Mouse (Mus musculus) frontal cortex, adult 2 months (tissue): Measurements from ENCODE around the gene Alox12e. TPM values are rescaled to one million over a fixed set of nuclear protein-coding genes. Genes with fewer than 3 reads are reported as not detected.
"Not testable (repeated sequence)": the region's sequence is repeated elsewhere in the genome, so short reads cannot be mapped to it uniquely, and the experiment has no call there.

Experiments used
- DNase-seq, 2 experiments: peaks; one replicate each; pipeline ENCODE4 v3.0.0; 2022; ENCODE audit warnings: low spot score in 1 of 2; ENCODE audit errors: extremely low spot score in 1 of 2
- polyA plus RNA-seq: library from polyadenylated mRNA; depleted of rRNA; stranded (reverse); fragments of >200 nt; gene quantifications from 2 replicates; pipeline ENCODE4 v1.2.3, GENCODE M21; 2012; rRNA removed

Gene Alox12e
- polyA plus RNA-seq = 0.13 and 0.24 TPM in 2 replicates

DNA sequence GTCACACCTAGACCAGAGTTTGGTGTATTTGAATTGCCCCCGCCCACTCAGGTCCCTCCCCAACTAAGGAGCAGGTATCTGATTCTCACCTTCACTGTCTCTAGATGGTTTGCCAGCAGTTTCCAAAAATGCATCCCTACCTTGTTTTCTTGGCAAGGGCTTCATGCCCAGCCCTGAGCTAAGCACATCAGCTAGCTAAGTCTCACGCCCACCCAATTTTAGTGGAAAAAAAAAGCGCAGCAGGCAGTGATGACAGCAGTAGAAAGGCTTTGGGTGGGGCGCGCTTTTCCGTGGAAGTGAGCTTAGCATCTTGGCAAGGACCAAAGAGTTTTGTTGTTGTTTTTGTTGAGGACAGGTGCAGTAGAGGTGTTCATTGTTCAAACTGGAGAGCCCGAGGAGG is at the start of gene Alox12e:
Gene Alox12e (minus strand): TSS at position 101 of the 400 bp plus-strand sequence.
- peak in 1 of 2 experiments; percentile 20 for DNase-seq

DNA sequence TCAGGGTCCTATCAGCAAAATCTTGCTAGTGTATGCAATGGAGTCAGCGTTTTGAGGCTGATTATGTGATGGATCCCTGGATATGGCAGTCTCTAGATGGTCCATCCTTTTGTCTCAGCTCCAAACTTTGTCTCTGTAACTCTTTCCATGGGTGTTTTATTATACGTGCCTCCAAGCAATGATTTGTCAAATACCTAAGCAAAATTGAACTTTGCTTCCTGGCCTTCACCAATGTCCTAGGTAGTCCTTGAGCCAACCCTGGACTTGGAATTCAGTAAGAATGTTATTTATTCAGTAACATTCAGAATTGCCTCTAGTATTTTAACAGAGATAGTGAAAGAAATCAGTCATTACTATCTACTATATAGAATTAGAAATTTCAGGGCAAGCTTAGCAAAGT is 46.2 kb upstream of the Alox12e start:
- DNase-seq = not testable (repeated sequence)

DNA sequence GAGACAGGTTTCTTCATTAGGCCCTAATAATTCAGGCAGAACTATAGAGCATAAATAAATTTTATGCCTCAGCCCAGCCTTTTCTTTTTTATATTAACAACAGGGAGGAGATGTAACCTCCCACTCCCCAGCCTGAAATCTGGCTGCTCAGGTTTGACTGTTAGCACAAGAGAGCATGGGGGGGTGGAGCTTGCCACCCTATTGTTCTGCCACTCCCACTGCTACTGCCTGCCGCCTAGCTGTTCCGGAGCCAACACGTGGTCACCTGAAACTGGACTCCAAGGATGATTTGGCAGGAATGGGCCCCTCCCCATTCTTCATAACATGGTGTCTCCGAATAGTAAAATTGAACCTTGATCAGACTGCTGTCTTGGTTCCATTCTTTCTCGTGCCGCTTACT is 45.3 kb upstream of the Alox12e start:
- not testable (repeated sequence) for DNase-seq

DNA sequence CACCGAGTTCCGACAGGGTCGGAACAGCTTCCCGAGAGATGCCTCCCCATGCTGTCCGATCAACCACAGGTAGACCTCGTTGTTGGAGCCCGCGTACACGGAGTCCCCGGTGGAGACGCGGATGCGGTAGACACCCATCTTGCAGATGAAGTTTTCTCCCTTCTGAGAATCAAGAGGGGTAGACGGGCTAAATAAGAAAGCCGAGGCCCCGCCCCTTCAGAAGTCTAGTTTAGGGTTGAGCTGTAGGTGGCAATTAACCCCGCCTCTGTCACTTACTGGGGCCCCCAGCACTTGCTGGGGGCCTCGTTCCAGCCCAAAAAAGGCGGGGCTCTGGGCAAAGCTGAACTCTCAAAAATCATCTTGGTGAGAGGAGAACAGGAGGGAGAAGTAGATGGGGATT is 29.4 kb upstream of the Alox12e start, which contains the start of gene Alox15:
Gene Alox15 (minus strand): TSS at position 164 of the 400 bp plus-strand sequence.
- DNase-seq = no peak

DNA sequence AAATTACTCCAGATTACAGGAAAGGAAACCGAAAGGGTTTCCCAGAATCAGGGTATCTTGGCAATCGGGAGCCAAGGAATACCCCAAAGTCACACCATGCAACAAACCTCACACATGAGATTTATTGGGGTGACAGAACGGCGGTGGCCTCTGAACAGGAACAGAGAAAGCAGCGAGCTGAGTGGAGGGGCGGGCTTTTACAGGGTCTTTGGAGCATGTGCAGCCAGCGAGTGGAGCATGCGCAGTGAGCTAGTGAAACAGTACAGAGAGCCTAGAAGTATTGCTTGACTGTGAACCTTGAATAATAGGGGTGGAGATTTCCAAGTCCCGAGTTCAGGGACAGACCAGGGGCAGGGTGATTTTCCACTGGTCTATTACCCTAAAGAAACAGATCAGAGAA is 26.2 kb upstream of the Alox12e start:
- DNase-seq = no peak

DNA sequence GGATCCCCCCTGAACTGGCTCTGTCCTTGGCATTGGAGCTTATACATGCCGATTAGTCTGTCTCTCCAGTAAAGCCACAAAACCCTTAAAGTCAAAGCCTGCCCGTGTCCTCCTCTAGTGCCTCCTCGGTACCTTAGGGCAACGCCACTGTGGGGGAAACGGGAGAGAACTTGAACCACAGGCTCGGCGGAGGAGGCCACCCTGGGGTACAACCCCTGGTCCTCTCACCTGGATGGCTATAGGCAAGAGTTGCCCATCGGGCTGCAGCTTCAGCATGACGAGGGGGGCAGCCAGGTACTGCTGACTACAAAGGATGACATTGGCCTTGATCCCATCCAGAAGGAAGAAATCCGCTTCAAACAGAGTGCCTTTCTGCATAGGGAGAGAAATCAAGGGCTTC is 25.4 kb upstream of the Alox12e start:
- no peak for DNase-seq

DNA sequence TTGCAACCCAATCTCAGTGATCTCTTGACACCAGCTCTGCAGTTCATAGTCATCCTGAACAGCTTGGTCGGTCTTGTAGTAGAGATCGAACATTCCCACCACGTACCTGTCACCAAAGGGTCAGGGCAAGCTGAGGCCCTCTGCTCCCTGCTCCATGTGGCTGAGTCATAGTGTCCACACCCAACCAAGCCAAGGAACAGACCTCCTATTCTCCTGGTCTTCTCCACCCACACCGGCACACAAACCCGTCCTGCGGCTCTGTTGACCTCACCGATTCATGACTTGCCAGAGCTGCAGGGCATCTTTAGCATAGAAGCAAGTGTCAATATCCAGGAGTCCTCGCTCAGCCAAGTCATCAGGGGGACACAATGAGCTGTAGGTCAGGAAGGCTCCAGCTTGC is 23.1 kb upstream of the Alox12e start:
- DNase-seq = no peak

DNA sequence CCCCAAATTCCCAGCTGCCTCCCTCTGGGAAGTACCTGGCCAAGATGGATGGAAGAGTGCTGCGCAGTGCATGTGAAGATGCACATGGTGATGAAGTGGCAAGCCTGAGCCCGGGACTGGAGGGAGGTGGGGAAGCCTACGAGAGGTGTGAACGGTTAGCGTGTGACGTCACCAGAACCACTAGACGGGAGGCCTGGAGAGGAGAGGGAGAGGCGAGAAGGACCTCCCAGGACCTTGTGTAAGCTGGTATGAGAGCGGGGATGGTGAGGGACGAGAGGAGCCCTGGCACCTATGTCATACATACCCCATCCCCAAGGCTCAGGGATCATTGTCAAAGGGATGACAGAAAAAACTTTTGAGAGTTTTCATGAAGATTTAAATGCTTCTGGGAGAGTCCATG is 22.6 kb upstream of the Alox12e start:
- no peak for DNase-seq

DNA sequence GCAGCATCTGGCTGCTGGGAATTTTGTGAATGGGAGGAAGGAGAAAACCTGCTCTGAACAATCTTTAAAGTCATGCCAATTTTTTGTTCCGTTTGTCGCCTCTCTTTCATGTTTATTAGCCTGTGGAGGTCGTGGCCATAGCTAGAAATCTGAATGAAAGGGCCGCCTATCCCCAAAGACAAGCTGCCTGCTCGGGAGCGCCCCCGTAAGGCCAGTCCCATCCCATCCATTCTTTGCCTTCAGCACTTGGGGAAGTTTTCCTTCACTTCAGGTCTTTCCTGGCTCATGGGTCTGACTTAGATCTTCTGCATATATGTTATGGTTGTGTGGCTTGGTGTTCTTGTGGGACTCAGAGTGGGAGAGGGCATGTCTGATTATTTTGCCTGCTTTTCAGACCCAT is 17.1 kb upstream of the Alox12e start:
- DNase-seq = no peak

DNA sequence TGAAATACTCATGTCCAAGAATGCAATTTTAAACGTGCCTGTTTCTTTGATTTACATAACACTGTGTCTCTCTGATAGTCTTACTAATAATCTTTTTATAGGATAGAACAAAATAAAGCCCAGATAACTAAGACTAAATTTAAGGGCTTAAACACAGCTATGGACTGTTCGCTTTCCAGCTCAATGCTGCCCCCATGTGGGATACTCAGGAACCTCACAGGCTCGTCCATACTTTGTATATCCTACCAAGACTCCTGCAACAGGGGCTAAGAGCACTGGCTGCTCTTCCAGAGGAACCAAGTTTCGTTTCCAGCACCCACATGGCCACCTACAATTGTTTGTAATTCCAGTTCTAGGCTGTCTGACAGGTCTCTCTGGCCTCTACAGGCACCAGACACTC is 12.0 kb upstream of the Alox12e start:
- peak; percentile 4 to 82 for DNase-seq

DNA sequence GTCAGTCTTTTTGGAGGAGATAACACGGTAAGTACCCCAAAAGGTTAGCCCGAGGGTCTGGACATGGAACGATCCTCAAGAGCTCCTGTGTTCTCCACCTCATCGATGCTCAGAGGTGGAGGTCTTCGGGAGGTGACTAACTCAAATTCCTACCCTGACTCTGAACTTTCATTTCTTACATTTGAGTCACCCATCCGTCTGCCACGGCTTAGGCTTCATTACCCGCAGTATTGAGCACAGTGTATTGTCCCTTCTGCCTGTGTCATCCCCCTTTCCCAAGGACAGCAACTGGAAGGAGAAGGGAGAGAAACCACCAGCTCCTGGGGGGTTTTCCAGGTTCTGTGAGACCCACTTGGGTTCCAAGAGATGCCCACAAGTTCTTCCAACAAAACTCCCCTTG is 2.3 kb upstream of the Alox12e start:
- DNase-seq = no peak

DNA sequence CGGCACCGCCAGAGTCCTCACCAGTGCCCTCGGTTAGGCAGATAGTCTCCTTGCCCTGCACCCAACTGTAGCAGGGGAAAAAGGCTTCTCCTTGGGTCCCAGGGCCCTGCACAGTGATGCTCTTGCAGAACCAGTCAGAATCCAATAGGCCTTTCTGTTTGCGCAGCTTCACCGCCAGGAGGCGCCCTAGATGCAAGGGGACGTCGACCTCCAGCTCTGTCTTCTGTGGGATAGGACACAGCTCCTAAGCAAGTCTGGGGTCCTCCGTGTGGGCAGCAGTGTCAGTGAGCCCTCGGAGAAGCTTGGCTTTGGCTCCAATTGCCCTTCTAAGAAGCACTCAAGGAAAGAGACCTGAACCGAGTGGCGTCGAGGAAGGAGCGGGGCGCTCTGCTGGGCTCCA is 764 bp downstream of the Alox12e start:
- DNase-seq = peak in 1 of 2 experiments; percentile 35

DNA sequence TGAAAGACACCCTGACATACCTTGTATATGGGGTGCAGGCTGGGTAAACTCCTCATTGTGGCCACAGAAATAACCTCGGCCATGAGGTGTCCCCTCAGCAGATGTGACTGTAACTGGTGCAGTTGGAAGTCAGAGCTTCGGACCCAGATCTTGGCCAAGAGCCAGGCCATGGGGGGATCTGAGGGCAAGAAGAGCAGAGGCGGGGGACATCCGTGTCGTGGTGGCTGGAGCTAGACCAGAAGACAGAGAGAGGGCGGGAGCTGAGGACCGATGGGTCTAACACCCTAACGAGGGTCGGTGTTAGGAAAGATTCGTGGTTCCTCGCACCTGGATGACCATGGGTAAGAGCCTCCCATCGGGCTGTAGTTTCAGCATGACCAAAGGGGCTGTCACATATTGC is 2.8 kb downstream of the Alox12e start:
- DNase-seq = no peak

DNA sequence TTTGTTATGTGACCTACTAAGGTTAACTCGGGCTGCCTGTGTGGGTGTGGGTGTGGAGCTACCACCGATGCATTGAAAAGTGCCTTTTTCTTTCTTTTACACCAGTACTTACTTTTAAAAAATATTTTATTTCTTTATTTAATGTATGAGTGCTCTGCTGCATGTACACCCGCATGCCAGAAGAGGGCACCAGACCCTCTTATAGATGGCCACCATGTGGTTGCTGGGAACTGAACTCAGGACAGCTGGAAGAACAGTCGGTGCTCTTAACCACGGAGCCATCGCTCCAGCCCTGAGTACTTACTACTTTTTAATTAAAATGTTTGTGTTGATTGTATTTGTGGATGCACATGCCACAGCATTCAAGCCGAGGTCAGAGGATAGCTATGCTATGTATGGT is 8.6 kb downstream of the Alox12e start:
- DNase-seq = peak in 1 of 2 experiments; percentile 11

DNA sequence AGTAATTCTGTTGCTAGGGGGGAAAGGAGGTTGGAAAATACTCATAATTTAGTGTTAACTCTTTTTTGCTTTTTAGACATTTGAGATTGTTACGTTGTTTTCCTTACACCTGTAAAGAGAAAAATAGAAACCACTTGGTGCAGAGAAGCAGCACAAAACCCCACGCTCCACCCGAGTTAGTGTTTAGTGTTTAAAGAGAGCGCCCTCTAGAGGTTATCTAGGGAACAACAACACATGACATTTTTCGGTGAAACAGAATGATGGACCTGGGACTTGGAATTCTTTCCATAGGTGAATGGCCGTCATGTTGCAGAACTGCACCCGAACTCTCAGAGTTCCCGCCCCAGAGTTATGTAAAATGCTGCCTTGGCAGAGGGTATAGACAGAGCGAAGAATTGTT is 13.1 kb downstream of the Alox12e start:
- DNase-seq = peak; percentile 13 to 77

DNA sequence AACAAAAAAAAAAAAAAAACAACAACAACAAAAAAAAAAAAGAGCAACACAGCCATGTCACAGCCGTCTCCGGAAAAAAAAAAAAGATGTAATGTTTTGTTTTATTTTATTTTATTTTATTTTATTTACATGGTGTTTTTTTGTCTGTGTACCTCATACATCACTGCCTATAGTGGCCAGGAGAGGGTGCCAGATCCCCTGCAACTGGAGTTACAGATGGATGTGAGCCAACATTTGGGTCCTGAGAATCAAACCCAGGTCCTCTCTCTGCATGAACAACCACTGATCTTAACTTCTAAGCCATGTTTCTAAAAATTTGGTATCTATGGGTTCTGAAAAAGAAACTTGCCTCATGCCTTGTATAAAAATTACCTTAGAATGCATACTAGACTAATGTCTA is 14.1 kb downstream of the Alox12e start:
- no peak for DNase-seq

DNA sequence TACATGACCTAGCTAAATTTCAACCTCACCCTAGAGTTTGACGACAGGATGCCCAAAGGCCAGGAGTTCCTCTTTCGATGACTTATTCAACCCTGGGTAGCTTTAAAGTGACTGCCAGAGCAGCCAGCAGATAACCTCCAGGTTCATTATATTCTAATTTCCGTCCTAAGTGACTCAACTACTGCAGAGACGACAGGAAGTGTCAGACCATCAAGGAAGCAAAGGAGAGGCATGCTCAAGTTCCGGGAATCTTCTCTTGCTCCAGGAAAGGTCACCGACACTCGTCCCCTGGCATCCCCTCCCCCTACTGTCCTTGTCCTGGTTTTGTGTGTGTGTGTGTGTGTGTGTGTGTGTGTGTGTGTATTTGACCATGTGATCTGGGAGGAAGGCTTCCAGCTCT is 16.3 kb downstream of the Alox12e start:
- no peak for DNase-seq

DNA sequence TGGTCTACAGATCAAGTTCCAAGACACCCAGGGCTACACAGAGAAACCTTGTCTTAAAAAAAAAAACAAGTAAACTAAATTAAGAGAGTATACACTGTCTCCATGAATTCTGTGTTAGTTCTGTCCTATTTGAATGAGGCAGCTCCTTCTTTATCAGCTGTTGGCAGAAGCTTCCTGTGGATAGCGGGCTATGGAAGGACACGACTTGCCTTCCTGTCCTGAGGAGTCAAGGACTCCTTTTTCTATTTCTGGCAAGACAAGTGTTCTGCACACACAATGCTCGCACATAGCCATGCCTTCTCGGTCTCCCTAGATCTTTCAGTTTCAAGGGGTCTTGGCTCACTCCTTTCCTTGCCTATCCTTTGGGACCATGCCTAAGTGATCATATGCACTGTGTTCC is 20.1 kb downstream of the Alox12e start:
- DNase-seq = no peak

DNA sequence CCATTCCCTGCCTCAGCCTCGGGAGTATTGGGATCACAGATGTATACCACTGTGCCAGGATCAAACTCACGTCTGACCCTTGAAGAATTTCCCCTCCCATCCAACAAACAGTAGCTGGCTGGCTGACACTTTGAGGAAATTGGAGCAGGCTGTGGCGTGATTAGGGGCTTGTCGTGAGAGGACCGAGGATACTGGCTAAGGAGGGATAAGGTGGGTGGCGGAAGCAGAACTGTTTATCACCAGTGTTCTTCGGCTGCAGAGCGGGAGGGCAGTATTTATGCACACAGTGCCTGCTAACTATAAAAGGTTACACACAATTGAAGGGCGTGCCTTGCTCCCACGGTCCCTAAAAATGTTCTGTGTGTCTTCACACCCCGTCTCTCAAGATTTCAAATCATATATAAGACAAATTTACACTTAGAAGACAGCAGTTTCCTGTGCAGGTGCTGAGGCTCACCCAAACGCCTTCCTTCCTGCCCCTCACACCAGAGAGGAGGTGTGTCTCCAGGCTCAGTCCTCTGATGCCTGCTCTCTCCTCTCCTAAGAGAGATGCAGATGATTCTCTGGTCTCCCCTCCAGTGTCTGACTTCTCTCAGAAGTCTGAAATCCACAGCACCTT is 24.5 kb downstream of the Alox12e start:
- DNase-seq = no peak

DNA sequence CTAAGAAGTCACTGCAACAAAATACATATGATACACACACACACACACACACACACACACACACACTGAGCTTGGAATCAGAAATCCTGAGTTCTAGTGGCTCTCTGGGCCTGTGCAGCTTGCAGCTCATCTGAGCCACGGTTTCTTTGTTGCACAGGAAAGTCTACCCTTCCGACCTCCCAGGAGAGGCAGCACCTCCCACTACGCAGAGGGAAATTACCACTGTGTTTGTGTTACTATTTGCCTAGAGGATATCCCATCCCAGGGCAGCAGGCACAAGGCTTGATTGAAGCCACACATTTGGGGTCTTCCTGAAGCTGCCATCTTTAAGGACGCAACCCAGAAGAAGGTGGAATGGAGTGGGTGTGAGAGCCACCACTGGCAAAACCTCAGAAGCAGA is 25.0 kb downstream of the Alox12e start:
- DNase-seq = no peak

DNA sequence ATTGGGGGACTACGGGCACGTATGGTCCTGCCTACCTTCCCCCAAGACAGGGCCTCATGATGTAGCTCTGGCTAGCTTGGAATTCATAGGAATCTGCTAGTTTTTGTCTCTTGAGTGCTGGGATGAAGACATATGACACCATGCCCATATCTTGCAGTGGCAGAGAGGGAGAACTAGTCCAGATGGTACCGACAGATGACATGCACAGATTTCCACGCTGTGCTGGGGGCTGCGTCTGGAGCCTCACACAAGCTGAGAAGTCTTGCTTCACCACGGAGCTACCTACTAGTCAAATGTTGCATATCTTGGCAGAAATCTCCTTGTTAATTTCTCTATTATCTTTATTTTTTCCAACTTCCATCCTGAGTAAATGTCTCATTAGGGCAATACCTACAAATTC is 28.5 kb downstream of the Alox12e start:
- DNase-seq = peak; percentile 11 to 42

DNA sequence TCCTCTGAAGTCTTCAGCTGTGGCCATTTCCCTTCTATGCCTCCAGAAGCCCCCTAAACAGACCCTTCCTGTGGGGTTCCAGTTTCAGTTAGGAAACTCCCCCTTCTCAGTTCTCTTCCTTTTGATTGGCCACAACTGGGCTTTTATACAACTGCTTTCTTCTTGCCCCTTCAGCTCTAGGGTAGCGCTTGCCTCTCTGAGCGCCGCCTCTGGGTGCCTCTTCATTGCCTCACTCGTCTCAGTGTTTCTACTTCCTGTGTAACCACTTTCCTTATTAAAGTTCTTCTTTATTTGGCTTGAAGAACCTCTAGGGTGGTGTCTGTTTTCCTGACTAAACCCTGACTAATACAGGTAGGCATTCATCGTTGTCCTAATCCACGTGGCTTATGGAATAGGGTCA is 31.2 kb downstream of the Alox12e start:
- no peak for DNase-seq

DNA sequence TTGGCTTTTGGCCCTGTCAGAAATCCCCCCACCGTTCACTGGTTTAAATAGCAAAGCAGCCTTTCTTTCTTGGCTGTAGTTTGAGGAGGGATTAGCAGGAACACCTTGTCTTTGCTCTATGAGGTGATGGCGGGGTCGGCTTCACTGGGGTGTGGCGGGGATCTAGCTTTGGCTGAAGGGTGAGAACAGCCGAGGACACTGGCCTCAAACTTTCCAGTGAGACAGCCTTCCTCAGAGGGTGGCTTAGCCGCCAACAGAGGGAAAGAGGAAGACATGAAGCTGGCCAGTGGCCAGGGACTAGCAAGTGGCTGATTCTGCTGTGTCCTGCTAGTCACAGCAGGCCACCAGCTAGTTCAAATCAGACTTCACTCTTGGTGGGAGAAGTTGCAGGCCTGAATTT is 33.2 kb downstream of the Alox12e start:
- peak; percentile 12 to 25 for DNase-seq
